Mouse (Mus musculus) MEL (cell line): Measurements from ENCODE around the gene 2410002F23Rik.
"Not testable (repeated sequence)": the region's sequence is repeated elsewhere in the genome, so short reads cannot be mapped to it uniquely, and the experiment has no call there.

Experiments
- CTCF ChIP-seq, 3 experiments: IDR thresholded peaks in 2 of 3; conservative IDR thresholded peaks in 1 of 3; 2 replicates each; pipeline ENCODE4 v1.5.1; 2011 to 2012; ENCODE audit warnings: low read length in 3 of 3, low read depth in 2 of 3, mild to moderate bottlenecking in 2 of 3, improper control_type of control experiment in 1 of 3, inconsistent platforms in 1 of 3, mixed read lengths in 1 of 3, moderate library complexity in 1 of 3; ENCODE audit not compliant: control insufficient read depth in 1 of 3, insufficient read depth in 1 of 3, poor library complexity in 1 of 3, severe bottlenecking in 1 of 3
- HCFC1 ChIP-seq: IDR thresholded peaks from 2 replicates; pipeline ENCODE4 v1.6.1; 2012; ENCODE audit warnings: low read depth, mild to moderate bottlenecking, inconsistent platforms, low read length, improper control_type of control experiment, moderate library complexity
- NELFE ChIP-seq: IDR thresholded peaks from 2 replicates; pipeline ENCODE4 v1.6.1; 2011; ENCODE audit warnings: low read depth, low read length, improper control_type of control experiment
- POLR2A ChIP-seq, 2 experiments: IDR thresholded peaks; 2 replicates each; pipeline ENCODE4 v1.6.1; 2011 to 2012; ENCODE audit warnings: low read length in 2 of 2, mild to moderate bottlenecking in 2 of 2, control low read depth in 1 of 2, improper control_type of control experiment in 1 of 2, low read depth in 1 of 2, moderate library complexity in 1 of 2; ENCODE audit not compliant: control insufficient read depth in 1 of 2, insufficient read depth in 1 of 2, poor library complexity in 1 of 2
- SMC3 ChIP-seq: IDR thresholded peaks from 2 replicates; pipeline ENCODE4 v1.6.1; 2011; ENCODE audit warnings: low read depth, low read length, improper control_type of control experiment
- TAL1 ChIP-seq: IDR thresholded peaks from 2 replicates; pipeline ENCODE4 v1.6.1; 2012; ENCODE audit warnings: mild to moderate bottlenecking, inconsistent platforms, low read length, moderate library complexity, mixed read lengths

- not testable (repeated sequence) for TF ChIP-seq CTCF (IDR thresholded peaks at IDR 0.05 in 2 of 3, conservative IDR thresholded peaks at IDR 0.05 in 1 of 3; ENCODE audit: control insufficient read depth in 1 of 3, insufficient read depth in 1 of 3, low read depth in 2 of 3, low read length in 3 of 3, poor library complexity in 1 of 3, severe bottlenecking in 1 of 3); POLR2A (IDR thresholded peaks at IDR 0.05; ENCODE audit: control insufficient read depth in 1 of 2, insufficient read depth in 1 of 2, low read depth in 1 of 2, low read length in 2 of 2, poor library complexity in 1 of 2); TAL1; HCFC1; NELFE; SMC3
These were observed 24.9 kb upstream of the 2410002F23Rik start for GRCm38 (mm10) chr7:44221601-44222000.
